11 mouse cellular contexts compared by ENCODE assay signal in the genomic region with DNA sequence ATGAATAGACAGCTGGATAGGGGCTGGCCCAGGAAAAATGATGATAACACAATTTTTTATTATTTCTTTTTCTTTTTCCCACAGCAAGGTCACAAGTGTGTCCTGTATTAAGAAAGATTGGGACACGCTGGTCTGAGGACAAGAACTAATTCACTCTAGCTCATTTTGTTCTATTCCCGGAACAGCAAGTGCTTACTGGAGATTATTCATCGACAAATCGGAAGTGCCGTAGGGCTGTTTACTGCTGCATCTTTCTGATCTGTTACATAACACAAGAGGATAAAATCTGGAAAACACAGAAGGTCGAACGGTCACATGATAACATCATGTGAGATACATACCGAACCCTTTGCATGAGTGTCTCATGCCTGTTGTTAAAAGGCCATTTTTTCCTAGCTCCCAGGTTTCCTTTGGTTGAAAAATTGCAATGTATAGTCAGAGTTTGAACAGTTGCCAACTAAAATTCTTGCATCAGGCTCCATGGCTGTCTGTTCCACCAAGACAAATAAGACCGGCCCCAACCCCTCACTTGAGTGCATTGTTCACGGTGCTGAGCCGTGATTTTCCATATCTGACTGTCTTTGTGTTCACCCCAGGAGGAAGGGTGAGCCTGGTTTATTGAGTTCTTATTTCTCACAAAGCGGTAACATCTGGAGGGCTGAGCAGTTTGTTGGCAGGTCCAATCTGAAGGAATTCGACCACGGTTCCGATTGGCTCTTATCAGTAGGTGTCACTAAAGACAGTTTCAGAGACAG.
A peak's percentile ranks its signal among the peaks of the same experiment; 100 is the strongest.
DNase-seq lines count a peak whose midpoint lies in the region; ATAC-seq and TF ChIP-seq lines count a peak whose summit lies in the region.
"Had no signal": no experiment of that assay in that cellular context is flagged by ENCODE, and none has a peak within 500 bp of the region (broad histone marks: within the 10 kb centered on the region; RNA-seq: fewer than 3 reads in every experiment).

No protein-coding gene starts in this region.

- 47% methylated on average over 15 of the region's 15 CpGs for WGBS in lung, embryonic 14.5 days
- WGBS in heart, embryonic 16.5 days: 48% methylated on average over 15 of the region's 15 CpGs
- WGBS in limb, embryonic 14.5 days: 63% methylated on average over 15 of the region's 15 CpGs

- no peaks in the 10 kb centered on the region for H3K36me3 ChIP-seq in lung, embryonic 14.5 days (ENCODE audit: insufficient read depth)
- no peaks in the 10 kb centered on the region for H3K36me3 ChIP-seq in heart, embryonic 16.5 days (ENCODE audit: control insufficient read depth, insufficient read depth)
- H3K36me3 ChIP-seq in limb, embryonic 14.5 days (ENCODE audit: control insufficient read depth, insufficient read depth, low read length): no peaks in the 10 kb centered on the region
- H3K36me3 ChIP-seq: G1E had no signal

- H3K27me3 ChIP-seq in lung, embryonic 14.5 days (ENCODE audit: insufficient read depth, low read length): no peaks in the 10 kb centered on the region
- H3K27me3 ChIP-seq in heart, embryonic 16.5 days (ENCODE audit: control insufficient read depth, insufficient read depth, low read length): no peaks in the 10 kb centered on the region
- no peaks in the 10 kb centered on the region for H3K27me3 ChIP-seq in limb, embryonic 14.5 days (ENCODE audit: control insufficient read depth, insufficient read depth, low read length)

- no peak overlapping the region for H3K4me2 ChIP-seq in lung, embryonic 14.5 days
- no peak overlapping the region for H3K4me2 ChIP-seq in heart, embryonic 16.5 days (ENCODE audit: low read depth, low read length)
- no peak overlapping the region for H3K4me2 ChIP-seq in limb, embryonic 14.5 days (replicated peaks; ENCODE audit: low read depth, low read length, severe bottlenecking)

- TF ChIP-seq POLR2A in limb, embryonic 14.5 days (IDR thresholded peaks at IDR 0.05; ENCODE audit: borderline replicate concordance, extremely low read depth, insufficient read depth, insufficient read length): no peak

- no peak overlapping the region for H3K4me3 ChIP-seq in lung, embryonic 14.5 days (ENCODE audit: low read depth, low read length)
- no peak overlapping the region for H3K4me3 ChIP-seq in heart, embryonic 16.5 days (ENCODE audit: low read length)
- H3K4me3 ChIP-seq in limb, embryonic 14.5 days (replicated peaks; ENCODE audit: low read length): no peak overlapping the region
- H3K4me3 ChIP-seq in left cerebral cortex, adult 2 months: no peak overlapping the region

- peak; percentile 84 for DNase-seq in lung, embryonic 14.5 days
- no peak for DNase-seq in lung, postnatal 25 days (ENCODE audit: low spot score)
- peak; percentile 19 for DNase-seq in gastrocnemius, postnatal 25 days
- peak; percentile 82 for DNase-seq in limb, embryonic 14.5 days (ENCODE audit: low spot score)
- DNase-seq in left cerebral cortex, adult 2 months (ENCODE audit: extremely low spot score in 1 of 2, low spot score in 2 of 2): no peak
- DNase-seq: adrenal gland, postnatal 10 days; cerebellum, adult 9-10 months; thymus, postnatal 14 days had no signal

- H3K4me1 ChIP-seq in lung, embryonic 14.5 days (ENCODE audit: insufficient read depth): peaks cover 6% of the 10 kb centered on the region; the same call in 1 of the 2 replicates
- no peaks in the 10 kb centered on the region; the same call in 1 of the 2 replicates for H3K4me1 ChIP-seq in heart, embryonic 16.5 days (ENCODE audit: control insufficient read depth, insufficient read depth, low read length)
- peaks cover 7% of the 10 kb centered on the region; the same call in 1 of the 2 replicates for H3K4me1 ChIP-seq in limb, embryonic 14.5 days (ENCODE audit: control insufficient read depth, insufficient read depth, low read length)

- ATAC-seq in lung, embryonic 14.5 days (ENCODE audit: insufficient read depth): peak; percentile 74; the same call in 1 of the 2 replicates
- ATAC-seq in heart, embryonic 16.5 days (replicated peaks; ENCODE audit: extremely low read depth, insufficient read depth, low FRiP score): peak; percentile 75
- ATAC-seq in limb, embryonic 14.5 days (ENCODE audit: low FRiP score, low read depth): peak; percentile 86; the same call in 1 of the 2 replicates
- no peak for ATAC-seq in erythroid progenitor cell, adult 5-6 weeks (replicated peaks; ENCODE audit: low FRiP score, poor library complexity, severe bottlenecking)

- intact Hi-C loops in left cerebral cortex, adult 2 months (cut with DNase I): no loop called here

- H3K9me3 ChIP-seq in lung, embryonic 14.5 days (ENCODE audit: low read depth, low read length): no peaks in the 10 kb centered on the region
- H3K9me3 ChIP-seq in heart, embryonic 16.5 days (replicated peaks; ENCODE audit: control insufficient read depth, low read length): no peaks in the 10 kb centered on the region
- no peaks in the 10 kb centered on the region for H3K9me3 ChIP-seq in limb, embryonic 14.5 days (ENCODE audit: control insufficient read depth, low read length)
- H3K9me3 ChIP-seq: G1E had no signal

- H3K9ac ChIP-seq in lung, embryonic 14.5 days: no peak overlapping the region
- H3K9ac ChIP-seq in heart, embryonic 16.5 days (ENCODE audit: low read length): no peak overlapping the region
- no peak overlapping the region for H3K9ac ChIP-seq in limb, embryonic 14.5 days (ENCODE audit: low read depth, low read length, severe bottlenecking)

- no peak overlapping the region for H3K27ac ChIP-seq in lung, embryonic 14.5 days (ENCODE audit: low read depth)
- H3K27ac ChIP-seq in heart, embryonic 16.5 days (ENCODE audit: low read length): no peak overlapping the region
- H3K27ac ChIP-seq in limb, embryonic 14.5 days (replicated peaks; ENCODE audit: low read depth, low read length): no peak overlapping the region
- no peak overlapping the region for H3K27ac ChIP-seq in left cerebral cortex, adult 2 months

- TF ChIP-seq CTCF in lung, embryonic 14.5 days (IDR thresholded peaks at IDR 0.05; ENCODE audit: low read depth): no peak
- no peak for TF ChIP-seq CTCF in left cerebral cortex, adult 2 months (IDR thresholded peaks at IDR 0.05)

Comparison
In these comparisons a context has a peak if more than half of its experiments do, and no peak if none do; other contexts are left out.
1. DNase-seq: peak in lung, embryonic 14.5 days (single experiment), gastrocnemius, postnatal 25 days (single experiment) and limb, embryonic 14.5 days (single experiment); none in lung, postnatal 25 days (single experiment) and left cerebral cortex, adult 2 months (0 of 2).